ENCODE assay signal across 8 mouse cellular contexts in the genomic region with DNA sequence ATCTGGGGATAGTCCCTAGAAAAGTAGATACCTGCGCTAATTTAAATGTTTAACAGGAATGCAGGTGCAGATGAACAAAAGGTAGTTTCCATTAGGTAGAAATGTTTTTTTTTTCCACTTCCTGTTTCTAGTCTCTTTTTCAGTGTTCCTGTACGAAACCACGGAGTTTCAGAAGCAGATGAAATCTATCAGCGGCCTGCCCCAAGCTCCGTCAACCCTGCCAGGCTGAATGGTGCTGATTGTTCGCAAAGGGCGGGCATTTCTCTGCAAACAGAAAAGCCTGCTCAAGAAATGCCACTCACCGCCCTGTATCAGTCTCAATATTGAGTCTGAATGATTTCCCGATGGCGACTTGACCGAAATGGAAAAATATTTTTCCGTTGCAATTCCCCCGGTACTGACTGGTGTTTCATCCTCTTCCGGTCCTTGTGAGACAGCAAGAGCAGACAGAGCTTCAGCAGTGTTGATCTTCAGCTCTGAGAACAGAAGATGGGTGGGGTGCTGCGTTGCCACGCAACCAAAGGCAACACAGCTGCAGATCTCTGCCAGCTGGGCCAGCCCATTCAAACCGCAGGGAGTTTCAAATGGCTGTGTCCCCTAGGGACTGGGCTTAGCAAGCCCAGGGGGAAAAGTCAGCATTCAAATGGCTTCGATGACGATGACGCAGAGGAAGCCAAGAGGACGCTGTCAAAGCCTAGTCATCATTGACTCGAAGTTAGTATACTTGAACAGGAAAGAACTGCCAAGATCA. TPM values are rescaled to one million over a fixed set of nuclear protein-coding genes. Genes with fewer than 3 reads are reported as not detected.
DNase-seq lines count a peak whose midpoint lies in the region; ATAC-seq lines count a peak whose summit lies in the region.

No protein-coding gene starts in this region.

- no peaks in the 10 kb centered on the region for H3K27me3 ChIP-seq in forebrain, embryonic 10.5 days (ENCODE audit: poor library complexity, severe bottlenecking)
- H3K27me3 ChIP-seq in heart, embryonic 15.5 days = no peaks in the 10 kb centered on the region
- H3K27me3 ChIP-seq in liver, embryonic 12.5 days (replicated peaks) = peaks cover 8% of the 10 kb centered on the region; the same call in 1 of the 2 replicates
- H3K27me3 ChIP-seq in stomach, embryonic 14.5 days (ENCODE audit: control insufficient read depth, insufficient read depth, low read length) = no peaks in the 10 kb centered on the region

- peak overlapping the region; percentile 22 for H3K9ac ChIP-seq in heart, embryonic 15.5 days
- peak overlapping the region; percentile 28 for H3K9ac ChIP-seq in liver, embryonic 12.5 days
- H3K9ac ChIP-seq in stomach, embryonic 14.5 days (replicated peaks; ENCODE audit: low read depth, low read length) = 0 out of 2 replicates have a peak overlapping the region, but pooled peaks have one; percentile 40

- 3% methylated on average over 22 of the region's 22 CpGs for WGBS in forebrain, embryonic 10.5 days
- 3% methylated on average over 22 of the region's 22 CpGs for WGBS in heart, embryonic 15.5 days
- 2% methylated on average over 22 of the region's 22 CpGs for WGBS in liver, embryonic 12.5 days (ENCODE audit: insufficient replicate concordance)
- WGBS in stomach, embryonic 14.5 days = 3% methylated on average over 22 of the region's 22 CpGs

- H3K9me3 ChIP-seq in forebrain, embryonic 10.5 days = no peaks in the 10 kb centered on the region
- H3K9me3 ChIP-seq in heart, embryonic 15.5 days (replicated peaks) = no peaks in the 10 kb centered on the region
- no peaks in the 10 kb centered on the region for H3K9me3 ChIP-seq in liver, embryonic 12.5 days (replicated peaks)
- no peaks in the 10 kb centered on the region for H3K9me3 ChIP-seq in stomach, embryonic 14.5 days (ENCODE audit: control insufficient read depth, low read depth, low read length)

- DNase-seq in B cell, adult 2 months = peak; percentile 93 to 95
- DNase-seq in adrenal gland, postnatal 14 days = peak; percentile 88
- DNase-seq in forebrain, embryonic 10.5 days (ENCODE audit: extremely low spot score, low spot score) = peak; percentile 80
- DNase-seq in kidney, postnatal 14 days = peak; percentile 91
- peak; percentile 98 for DNase-seq in naive thymus-derived CD4-positive, alpha-beta T cell, adult 2 months (ENCODE audit: low read depth)

- H3K27ac ChIP-seq in forebrain, embryonic 10.5 days = peak overlapping the region; percentile 81
- H3K27ac ChIP-seq in heart, embryonic 15.5 days = peak overlapping the region; percentile 74
- H3K27ac ChIP-seq in liver, embryonic 12.5 days = peak overlapping the region; percentile 61; the same call in 1 of the 2 replicates
- peak overlapping the region; percentile 87 for H3K27ac ChIP-seq in stomach, embryonic 14.5 days (ENCODE audit: low read length)

- peak overlapping the region; percentile 53 for H3K4me3 ChIP-seq in forebrain, embryonic 10.5 days
- H3K4me3 ChIP-seq in heart, embryonic 15.5 days = peak overlapping the region; percentile 43
- H3K4me3 ChIP-seq in liver, embryonic 12.5 days = peak overlapping the region; percentile 48
- peak overlapping the region; percentile 36 for H3K4me3 ChIP-seq in stomach, embryonic 14.5 days (ENCODE audit: low read depth, low read length)

- H3K4me2 ChIP-seq in heart, embryonic 15.5 days = peak overlapping the region; percentile 64
- H3K4me2 ChIP-seq in liver, embryonic 12.5 days = peak overlapping the region; percentile 73
- peak overlapping the region; percentile 60 for H3K4me2 ChIP-seq in stomach, embryonic 14.5 days (replicated peaks; ENCODE audit: low read depth, low read length)

- H3K4me1 ChIP-seq in forebrain, embryonic 10.5 days = peaks cover 26% of the 10 kb centered on the region
- peaks cover 21% of the 10 kb centered on the region for H3K4me1 ChIP-seq in heart, embryonic 15.5 days (replicated peaks)
- H3K4me1 ChIP-seq in liver, embryonic 12.5 days = peaks cover 14% of the 10 kb centered on the region
- no peaks in the 10 kb centered on the region for H3K4me1 ChIP-seq in stomach, embryonic 14.5 days (ENCODE audit: control insufficient read depth, insufficient read depth, low read length)

- H3K36me3 ChIP-seq in forebrain, embryonic 10.5 days (replicated peaks) = no peaks in the 10 kb centered on the region
- H3K36me3 ChIP-seq in heart, embryonic 15.5 days = no peaks in the 10 kb centered on the region
- H3K36me3 ChIP-seq in liver, embryonic 12.5 days = no peaks in the 10 kb centered on the region
- H3K36me3 ChIP-seq in stomach, embryonic 14.5 days (ENCODE audit: control insufficient read depth, insufficient read depth, low read length) = no peaks in the 10 kb centered on the region

- ATAC-seq in heart, embryonic 15.5 days (replicated peaks; ENCODE audit: insufficient number of reproducible peaks, insufficient read depth, low FRiP score, low read depth) = peak; percentile 95
- peak; percentile 93 for ATAC-seq in liver, embryonic 12.5 days
- peak; percentile 94 for ATAC-seq in stomach, embryonic 14.5 days (ENCODE audit: insufficient number of reproducible peaks, insufficient read depth, low FRiP score, low read depth)

RNA-seq across cellular contexts. Expression of gene Kmt2e, which starts 47.5 kb away (rescaled TPM):
- 64.2 and 77.2 TPM in 2 replicates for total RNA-seq in adrenal gland, postnatal 14 days (2021)
- polyA plus RNA-seq in forebrain, embryonic 10.5 days (2016; fragmentation: Nextera tagmentation; extraction: Ambion mirVana) = 85.8 and 86.1 TPM in 2 replicates
- 62.5 and 71.8 TPM in 2 replicates for polyA plus RNA-seq in heart, embryonic 15.5 days (2015; fragmentation: Nextera tagmentation; extraction: Ambion mirVana)
- 45.1 and 45.4 TPM in 2 replicates for polyA plus RNA-seq in liver, embryonic 12.5 days (2016; fragmentation: Nextera tagmentation; extraction: Ambion mirVana)
- polyA plus RNA-seq in stomach, embryonic 14.5 days (2014; fragmentation: Nextera tagmentation; extraction: Ambion mirVana) = 103 TPM in 2 replicates

Comparison
In these comparisons a context has a peak if more than half of its experiments do, and no peak if none do; other contexts are left out.
1. Peak in every context shown above with its lines: DNase-seq, ATAC-seq, H3K4me3 ChIP-seq and H3K27ac ChIP-seq.